Mouse (Mus musculus) bone marrow, adult 2 months (tissue): ENCODE data around the gene Gmip.

Source experiments
- CTCF ChIP-seq: fragments of 200-500 bp; IDR thresholded peaks from 2 replicates; pipeline ENCODE4 v1.5.1; 2011; ENCODE audit warnings: low read length, control low read depth; ENCODE audit not compliant: control insufficient read depth, insufficient read depth
- POLR2A ChIP-seq: fragments of 200-500 bp; IDR thresholded peaks from 2 replicates; pipeline ENCODE4 v1.6.1; 2011; ENCODE audit warnings: low read depth, mild to moderate bottlenecking, control low read depth, low read length, borderline replicate concordance; ENCODE audit not compliant: control insufficient read depth

GRCm38 (mm10) chr8:69848951-69849350 lies 40.5 kb downstream of the Gmip start:
- TF ChIP-seq CTCF (no peak), POLR2A (no peak)
